Mouse (Mus musculus): ENCODE measurements around the gene Alkbh8.

- TF ChIP-seq CTCF (IDR thresholded peaks at IDR 0.05; ENCODE audit: control insufficient read depth, insufficient read depth, low read length) (no peak), POLR2A (IDR thresholded peaks at IDR 0.05; ENCODE audit: borderline replicate concordance, control insufficient read depth, low read depth, low read length) (no peak)
Observed at GRCm38 (mm10) chr9:3309292-3309836, 25.6 kb upstream of the Alkbh8 start.

Data from bone marrow, adult 2 months (tissue).